Mouse (Mus musculus) intestine, embryonic 16.5 days (tissue): ENCODE measurements at regions not wholly inside any gene's neighbourhood (a gene's known extent, or its start where the extent isn't known, plus 50 kb on each side); places are given as distances from the start of the nearest gene placed in this dataset.
A peak's percentile ranks its signal among the peaks of the same experiment; 100 is the strongest.
"Not testable (repeated sequence)": the region's sequence is repeated elsewhere in the genome, so short reads cannot be mapped to it uniquely, and the experiment has no call there.

ENCODE experiments used
- ATAC-seq: fragments of 200-750 bp; cut with Nextera tagmentation; 2 replicates; pipeline ENCODE4 v1.8.0; 2017; ENCODE audit warnings: moderate TSS enrichment, moderate library complexity
- H3K27ac ChIP-seq: fragments of 300-500 bp; sonication (generic); 2 replicates; pipeline ENCODE4 v1.5.1; 2014; ENCODE audit warnings: mild to moderate bottlenecking, low read length
- H3K27me3 ChIP-seq: fragments of 300-500 bp; sonication (generic); replicated peaks from 2 replicates; pipeline ENCODE4 v1.6.1; 2014; ENCODE audit warnings: low read length, control low read depth, mixed read lengths; ENCODE audit not compliant: control insufficient read depth, insufficient read depth
- H3K36me3 ChIP-seq: fragments of 300-500 bp; sonication (generic); 2 replicates; pipeline ENCODE4 v1.6.1; 2014; ENCODE audit warnings: low read length, control low read depth; ENCODE audit not compliant: control insufficient read depth, insufficient read depth
- H3K4me1 ChIP-seq: fragments of 300-500 bp; sonication (generic); 2 replicates; pipeline ENCODE4 v1.6.1; 2014; ENCODE audit warnings: low read length, control low read depth, mixed read lengths; ENCODE audit not compliant: control insufficient read depth, insufficient read depth
- H3K4me2 ChIP-seq: fragments of 300-500 bp; sonication (generic); 2 replicates; pipeline ENCODE4 v1.6.1; 2014; ENCODE audit warnings: low read depth, low read length, control low read depth
- H3K4me3 ChIP-seq: fragments of 300-500 bp; sonication (generic); 2 replicates; pipeline ENCODE4 v1.5.1; 2014; ENCODE audit warnings: mild to moderate bottlenecking, low read length
- H3K9ac ChIP-seq: fragments of 300-500 bp; sonication (generic); 2 replicates; pipeline ENCODE4 v1.6.1; 2014; ENCODE audit warnings: low read depth, low read length
- H3K9me3 ChIP-seq: fragments of 300-500 bp; sonication (generic); 2 replicates; pipeline ENCODE4 v1.6.1; 2016; ENCODE audit warnings: low read length, control low read depth; ENCODE audit not compliant: control insufficient read depth
- WGBS: fragments of 180-500 bp; shearing (Covaris S2); extraction: QIAGEN DNeasy Blood & Tissue Kit; methylation state at CpG from one replicate; pipeline ENCODE4 v1.1.7; 2014; 5-methylcytosine and 5-hydroxymethylcytosine counted together

DNA sequence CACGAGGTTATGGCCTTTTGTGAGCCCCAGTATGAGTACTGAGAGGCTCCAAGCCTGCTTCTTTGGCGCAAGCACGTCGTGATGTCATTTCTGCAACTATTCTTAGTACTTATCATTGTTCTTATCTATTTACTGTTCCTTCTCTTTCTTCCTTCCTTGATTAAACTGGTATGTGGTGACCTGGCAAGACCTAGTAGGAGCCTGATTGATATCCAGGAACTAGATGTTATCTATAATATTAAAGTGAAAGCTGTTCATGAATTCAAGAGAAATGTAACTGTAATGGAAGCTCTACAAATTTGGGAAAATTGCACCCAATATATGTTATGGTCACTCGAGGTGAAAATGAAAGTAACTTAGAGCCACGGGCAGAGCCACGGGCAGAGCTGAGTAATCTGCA is 84.9 kb upstream of the Trim24 start:
- no peaks in the 10 kb centered on the region for H3K36me3 ChIP-seq
- 90% methylated on average over 7 of the region's 7 CpGs for WGBS
- H3K9ac ChIP-seq: no peak overlapping the region
- no peak overlapping the region for H3K4me2 ChIP-seq
- H3K9me3 ChIP-seq: peaks cover 4% of the 10 kb centered on the region; the same call in 1 of the 2 replicates
- no peak for ATAC-seq
- H3K27ac ChIP-seq: no peak overlapping the region
- H3K4me3 ChIP-seq: no peak overlapping the region
- H3K27me3 ChIP-seq: no peaks in the 10 kb centered on the region
- H3K4me1 ChIP-seq: no peaks in the 10 kb centered on the region

DNA sequence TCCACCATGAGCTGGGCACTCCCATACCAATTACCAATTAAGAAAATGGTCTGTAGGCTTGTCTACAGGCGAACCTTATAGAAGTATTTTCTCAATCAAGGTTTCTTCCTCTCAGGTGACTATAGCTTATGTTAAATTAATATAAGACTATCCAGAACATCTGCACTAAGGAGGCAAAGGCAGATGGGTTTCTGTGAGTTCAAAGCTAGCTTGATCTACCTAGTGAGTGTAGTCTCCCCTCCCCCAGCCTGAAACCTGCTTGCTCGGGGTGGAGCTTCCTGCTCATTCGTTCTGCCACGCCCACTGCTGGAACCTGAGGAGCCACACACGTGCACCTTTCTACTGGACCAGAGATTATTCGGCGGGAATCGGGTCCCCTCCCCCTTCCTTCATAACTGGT is 82.8 kb upstream of the Trim24 start:
- not testable (repeated sequence) for H3K4me2 ChIP-seq, H3K9me3 ChIP-seq, H3K27me3 ChIP-seq, H3K27ac ChIP-seq, H3K4me3 ChIP-seq, H3K4me1 ChIP-seq, ATAC-seq, H3K36me3 ChIP-seq, H3K9ac ChIP-seq
- WGBS: 77% methylated on average over 3 of the region's 8 CpGs

DNA sequence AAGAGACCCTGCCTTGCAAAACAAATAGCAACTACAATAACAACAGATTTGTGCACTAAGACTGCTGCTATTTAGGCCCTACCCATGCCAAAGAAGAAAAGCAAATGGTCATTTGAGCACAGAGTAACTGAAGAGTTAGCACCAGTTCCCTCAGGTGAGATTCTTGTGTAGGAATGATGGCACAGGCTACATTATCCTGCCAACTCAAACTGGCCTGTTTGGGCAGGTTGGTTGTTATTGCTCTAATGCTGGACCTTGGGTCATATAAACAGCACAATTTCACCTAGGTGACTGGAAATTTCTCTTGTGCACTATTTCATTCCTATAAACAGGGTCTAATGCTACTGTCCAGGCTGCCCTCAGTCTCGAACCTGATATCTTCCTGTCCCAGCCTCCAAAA is 79.7 kb upstream of the Trim24 start:
- WGBS: 88% methylated on average over 1 of the region's 1 CpGs
- no peak for ATAC-seq

DNA sequence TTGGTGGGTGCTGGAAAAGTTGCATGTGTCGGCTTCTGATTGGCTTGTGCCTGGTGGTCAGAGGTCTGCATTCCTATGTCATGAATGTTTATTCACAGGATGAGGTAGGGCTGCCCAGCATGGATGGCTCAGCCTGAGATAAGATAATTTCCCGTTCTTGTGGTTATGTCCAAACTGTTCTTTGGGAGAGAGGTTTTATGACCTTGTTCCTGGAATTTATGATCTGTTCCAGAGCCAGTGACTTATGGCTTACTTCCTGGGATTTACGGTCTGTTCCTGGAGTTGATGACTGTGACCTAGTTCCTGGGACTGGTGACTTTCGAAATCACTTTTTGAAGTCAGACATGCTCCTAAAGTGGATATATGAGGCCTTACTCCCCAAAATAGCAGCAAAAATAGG is 76.4 kb upstream of the Trim24 start:
- no peaks in the 10 kb centered on the region for H3K27me3 ChIP-seq
- H3K9ac ChIP-seq: no peak overlapping the region
- H3K4me3 ChIP-seq: no peak overlapping the region
- H3K36me3 ChIP-seq: no peaks in the 10 kb centered on the region
- H3K27ac ChIP-seq: no peak overlapping the region
- no peak overlapping the region for H3K4me2 ChIP-seq
- no peaks in the 10 kb centered on the region for H3K4me1 ChIP-seq
- H3K9me3 ChIP-seq: no peaks in the 10 kb centered on the region
- 60% methylated on average over 4 of the region's 4 CpGs for WGBS
- no peak for ATAC-seq

More for the DNA sequence above, 79.7 kb upstream of the Trim24 start:
- Histone ChIP-seq H3K9ac (no peak overlapping the region), H3K9me3 (no peaks in the 10 kb centered on the region), H3K27ac (no peak overlapping the region), H3K4me3 (no peak overlapping the region), H3K4me1 (no peaks in the 10 kb centered on the region), H3K27me3 (no peaks in the 10 kb centered on the region), H3K4me2 (no peak overlapping the region), H3K36me3 (no peaks in the 10 kb centered on the region)

DNA sequence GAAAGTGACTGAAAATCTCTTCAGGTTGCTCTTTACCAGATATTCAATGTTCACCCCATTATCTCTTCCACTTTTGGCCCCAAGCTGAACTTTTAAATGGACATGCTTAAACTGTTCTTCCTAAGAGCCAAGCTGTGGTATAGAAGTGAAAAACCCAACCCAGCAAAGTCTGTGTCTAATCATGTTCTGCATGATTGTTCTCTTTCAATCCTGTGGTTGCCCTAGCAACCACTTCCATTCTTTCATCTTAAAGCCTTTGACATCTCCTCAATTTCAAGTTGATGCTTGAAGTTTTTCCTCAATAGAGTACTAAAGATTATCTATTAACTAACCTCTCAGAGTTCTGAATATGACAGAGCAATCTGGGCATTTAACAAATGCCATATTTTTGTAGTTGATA is 75.6 kb upstream of the Trim24 start:
- no peaks in the 10 kb centered on the region for H3K9me3 ChIP-seq
- no peak overlapping the region for H3K27ac ChIP-seq
- H3K27me3 ChIP-seq: no peaks in the 10 kb centered on the region
- H3K36me3 ChIP-seq: no peaks in the 10 kb centered on the region
- no peak for ATAC-seq
- no peak overlapping the region for H3K4me2 ChIP-seq
- no peak overlapping the region for H3K4me3 ChIP-seq
- no peak overlapping the region for H3K9ac ChIP-seq
- H3K4me1 ChIP-seq: no peaks in the 10 kb centered on the region

DNA sequence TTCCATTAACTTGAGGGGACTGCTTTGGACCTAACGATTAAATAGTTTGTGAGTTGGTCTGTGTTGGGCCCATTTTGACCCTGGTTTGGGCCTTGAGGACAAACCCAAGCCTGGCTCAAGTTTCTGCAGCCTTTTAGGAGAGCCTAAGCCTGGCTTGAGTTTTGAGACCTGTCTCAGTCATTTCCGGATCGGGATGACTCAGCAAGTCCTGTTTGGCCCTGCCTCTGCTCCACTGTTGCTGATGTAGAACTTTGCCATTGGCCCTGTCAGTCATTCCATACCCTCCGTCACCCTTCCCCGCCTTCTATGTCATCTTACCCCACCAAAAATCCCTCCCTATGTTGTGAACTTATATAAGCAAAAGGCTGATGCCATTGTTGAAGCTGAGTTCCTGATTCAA is 67.4 kb upstream of the Trim24 start:
- Histone ChIP-seq H3K27ac (no peak overlapping the region), H3K27me3 (no peaks in the 10 kb centered on the region), H3K4me2 (no peak overlapping the region), H3K9ac (no peak overlapping the region), H3K4me1 (no peaks in the 10 kb centered on the region), H3K4me3 (no peak overlapping the region), H3K9me3 (peaks cover 5% of the 10 kb centered on the region; the same call in 1 of the 2 replicates), H3K36me3 (no peaks in the 10 kb centered on the region)
- 92% methylated on average over 5 of the region's 5 CpGs for WGBS
- no peak for ATAC-seq

DNA sequence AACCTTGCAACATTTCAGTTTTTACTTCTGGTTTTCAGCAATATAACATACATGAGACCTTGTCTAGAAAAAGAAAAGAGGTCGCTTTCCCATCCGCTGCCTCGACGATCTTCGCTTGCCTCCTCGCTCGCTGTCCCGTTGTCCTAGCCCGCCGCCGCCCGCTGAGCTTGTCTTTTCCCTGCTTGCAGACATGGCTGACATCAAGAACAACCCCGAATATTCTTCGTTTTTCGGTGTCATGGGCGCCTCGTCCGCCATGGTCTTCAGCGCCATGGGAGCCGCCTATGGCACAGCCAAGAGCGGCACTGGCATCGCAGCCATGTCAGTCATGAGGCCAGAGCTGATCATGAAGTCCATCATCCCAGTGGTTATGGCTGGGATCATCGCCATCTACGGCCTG is 64.7 kb upstream of the Trim24 start:
- WGBS: 97% methylated on average over 24 of the region's 24 CpGs

DNA sequence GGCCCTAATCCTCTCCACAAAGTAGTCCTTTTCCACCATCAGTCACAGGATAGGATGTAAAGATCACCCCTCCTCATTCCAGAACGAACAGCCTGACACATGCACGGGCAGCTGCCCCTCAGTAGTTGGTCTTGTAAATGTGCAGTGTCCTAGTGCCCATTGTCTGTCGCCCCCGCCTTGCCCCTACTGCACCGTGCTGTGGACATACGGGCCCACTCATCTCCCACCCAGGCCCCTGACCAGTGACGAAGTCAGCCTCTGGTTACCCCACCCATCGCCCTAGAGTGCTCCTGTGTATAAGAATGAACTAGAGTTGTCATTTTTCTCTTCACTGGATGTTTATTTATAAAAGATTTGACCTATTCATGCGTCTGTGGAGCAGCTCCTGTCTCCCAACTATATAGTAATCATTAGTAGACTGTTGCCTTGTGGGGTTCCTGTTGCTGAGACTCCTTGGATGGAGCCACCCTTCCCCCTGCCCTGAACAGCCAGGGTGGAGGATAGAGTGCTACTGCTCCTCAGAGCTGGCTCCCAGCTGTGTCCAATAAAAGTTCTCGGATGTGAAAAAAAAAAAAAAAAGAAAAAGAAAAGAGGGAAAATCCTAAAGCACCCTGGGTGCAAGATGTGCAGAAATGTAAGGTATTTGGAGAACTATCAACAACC is 64.0 kb upstream of the Trim24 start:
- ATAC-seq: peak; percentile 79
- not testable (repeated sequence) for H3K27ac ChIP-seq, H3K4me2 ChIP-seq, H3K4me1 ChIP-seq, H3K36me3 ChIP-seq, H3K9me3 ChIP-seq, H3K4me3 ChIP-seq, H3K27me3 ChIP-seq, H3K9ac ChIP-seq
- WGBS: 40% methylated on average over 1 of the region's 10 CpGs

More for the DNA sequence above, 64.7 kb upstream of the Trim24 start:
- not testable (repeated sequence) for H3K9me3 ChIP-seq, H3K27me3 ChIP-seq, H3K36me3 ChIP-seq, ATAC-seq, H3K4me3 ChIP-seq, H3K4me1 ChIP-seq, H3K9ac ChIP-seq, H3K27ac ChIP-seq, H3K4me2 ChIP-seq

DNA sequence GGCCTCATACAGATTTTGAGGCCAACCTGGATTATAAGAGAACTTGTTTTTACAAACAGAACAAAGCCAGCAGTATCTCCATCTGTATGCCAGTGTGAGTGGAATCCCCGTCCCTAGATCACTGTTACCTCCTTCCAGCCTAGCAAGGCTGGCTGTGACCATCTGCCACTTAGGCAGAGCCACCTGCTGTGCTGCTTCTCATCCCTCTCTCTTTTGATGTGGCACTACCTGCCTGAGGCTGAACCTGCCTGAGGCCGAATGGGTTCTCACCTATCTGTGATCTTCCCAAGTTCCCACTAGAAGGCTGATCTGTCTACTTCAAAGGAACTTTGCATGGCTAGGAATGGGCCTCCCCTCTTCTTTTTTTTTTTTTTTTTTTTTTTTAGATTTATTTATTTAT is 55.4 kb upstream of the Trim24 start:
- not testable (repeated sequence) for H3K36me3 ChIP-seq, ATAC-seq, H3K9me3 ChIP-seq, H3K4me1 ChIP-seq, H3K4me3 ChIP-seq, H3K9ac ChIP-seq, H3K27ac ChIP-seq, H3K4me2 ChIP-seq, H3K27me3 ChIP-seq
- WGBS: 67% methylated on average over 2 of the region's 2 CpGs
